ENCODE assay signal across 14 mouse cellular contexts in genomic region chr11:115776954-115777353, GRCm38 (mm10). TPM values are rescaled to one million over a fixed set of nuclear protein-coding genes. Genes with fewer than 3 reads are reported as not detected.
A peak's percentile ranks its signal among the peaks of the same experiment; 100 is the strongest.
DNase-seq lines count a peak whose midpoint lies in the region; ATAC-seq and TF ChIP-seq lines count a peak whose summit lies in the region.
"Had no signal": no experiment of that assay in that cellular context is flagged by ENCODE, and none has a peak within 500 bp of the region (broad histone marks: within the 10 kb centered on the region; RNA-seq: fewer than 3 reads in every experiment).

No protein-coding gene starts in this region.

- no peaks in the 10 kb centered on the region for H3K9me3 ChIP-seq in forebrain, embryonic 10.5 days
- H3K9me3 ChIP-seq in forebrain, embryonic 11.5 days (ENCODE audit: control insufficient read depth, low read length) = no peaks in the 10 kb centered on the region
- no peaks in the 10 kb centered on the region; the same call in 1 of the 2 replicates for H3K9me3 ChIP-seq in kidney, embryonic 15.5 days (replicated peaks)
- H3K9me3 ChIP-seq in E14TG2a.4 (ENCODE audit: low read length) = no peaks in the 10 kb centered on the region
- H3K9me3 ChIP-seq in heart, embryonic 15.5 days (replicated peaks) = no peaks in the 10 kb centered on the region
- H3K9me3 ChIP-seq: hindbrain, embryonic 15.5 days had no signal

- ATAC-seq in forebrain, embryonic 11.5 days (replicated peaks; ENCODE audit: low FRiP score) = no peak
- ATAC-seq in kidney, embryonic 15.5 days (replicated peaks; ENCODE audit: low FRiP score) = no peak
- ATAC-seq in heart, embryonic 15.5 days (replicated peaks; ENCODE audit: insufficient number of reproducible peaks, insufficient read depth, low FRiP score, low read depth) = no peak

- no peak overlapping the region for H3K9ac ChIP-seq in forebrain, embryonic 11.5 days (ENCODE audit: low read length)
- no peak overlapping the region for H3K9ac ChIP-seq in kidney, embryonic 15.5 days
- H3K9ac ChIP-seq in heart, embryonic 15.5 days = no peak overlapping the region
- H3K9ac ChIP-seq: hindbrain, embryonic 15.5 days had no signal

- H3K4me3 ChIP-seq in forebrain, embryonic 10.5 days = no peak overlapping the region
- H3K4me3 ChIP-seq in forebrain, embryonic 11.5 days (ENCODE audit: low read depth, low read length) = no peak overlapping the region
- H3K4me3 ChIP-seq in kidney, embryonic 15.5 days (replicated peaks) = no peak overlapping the region
- peak overlapping the region; percentile 46 for H3K4me3 ChIP-seq in E14TG2a.4 (replicated peaks; ENCODE audit: low read length)
- no peak overlapping the region for H3K4me3 ChIP-seq in heart, embryonic 15.5 days
- H3K4me3 ChIP-seq: erythroblast, embryonic 14.5 days; hindbrain, embryonic 15.5 days; layer of hippocampus, adult 2 months had no signal

- H3K4me2 ChIP-seq in forebrain, embryonic 11.5 days (ENCODE audit: low read depth, low read length, severe bottlenecking) = no peak overlapping the region
- H3K4me2 ChIP-seq in kidney, embryonic 15.5 days = no peak overlapping the region
- no peak overlapping the region for H3K4me2 ChIP-seq in heart, embryonic 15.5 days

- no peak for DNase-seq in forebrain, embryonic 10.5 days (ENCODE audit: extremely low spot score, low spot score)
- no peak for DNase-seq in forebrain, embryonic 11.5 days (ENCODE audit: low spot score)
- no peak for DNase-seq in kidney, postnatal 36 days
- no peak for DNase-seq in thymus, postnatal 14 days
- no peak for DNase-seq in embryo, embryonic 10.5 days (ENCODE audit: low spot score)
- DNase-seq: B cell, adult 2 months; cerebellum, adult 8-10 months; thymus, postnatal 25 days had no signal

- peaks cover 72% of the 10 kb centered on the region for H3K4me1 ChIP-seq in forebrain, embryonic 10.5 days
- H3K4me1 ChIP-seq in forebrain, embryonic 11.5 days (replicated peaks; ENCODE audit: control insufficient read depth, insufficient read depth, low read length) = peaks cover 25% of the 10 kb centered on the region
- peaks cover 72% of the 10 kb centered on the region for H3K4me1 ChIP-seq in kidney, embryonic 15.5 days
- peaks cover 65% of the 10 kb centered on the region for H3K4me1 ChIP-seq in E14TG2a.4 (replicated peaks; ENCODE audit: low read depth, low read length)
- H3K4me1 ChIP-seq in heart, embryonic 15.5 days (replicated peaks) = peaks cover 68% of the 10 kb centered on the region

- no peak for TF ChIP-seq CTCF in E14TG2a.4 (conservative IDR thresholded peaks at IDR 0.05; ENCODE audit: low read length)

- peaks cover 17% of the 10 kb centered on the region for H3K36me3 ChIP-seq in forebrain, embryonic 10.5 days (replicated peaks)
- H3K36me3 ChIP-seq in forebrain, embryonic 11.5 days (ENCODE audit: control insufficient read depth, insufficient read depth, low read length) = no peaks in the 10 kb centered on the region
- peaks cover 5% of the 10 kb centered on the region; the same call in 1 of the 2 replicates for H3K36me3 ChIP-seq in kidney, embryonic 15.5 days
- no peaks in the 10 kb centered on the region for H3K36me3 ChIP-seq in E14TG2a.4 (ENCODE audit: insufficient read depth, low read length)
- H3K36me3 ChIP-seq in heart, embryonic 15.5 days = peaks cover 2% of the 10 kb centered on the region; the same call in 1 of the 2 replicates
- H3K36me3 ChIP-seq: hindbrain, embryonic 15.5 days had no signal

- H3K27me3 ChIP-seq in forebrain, embryonic 10.5 days (ENCODE audit: poor library complexity, severe bottlenecking) = 0 out of 2 replicates have a peak, but pooled peaks cover 5% of the 10 kb centered on the region
- no peaks in the 10 kb centered on the region for H3K27me3 ChIP-seq in forebrain, embryonic 11.5 days (ENCODE audit: control insufficient read depth, insufficient read depth, low read length)
- no peaks in the 10 kb centered on the region for H3K27me3 ChIP-seq in kidney, embryonic 15.5 days
- H3K27me3 ChIP-seq in E14TG2a.4 (ENCODE audit: insufficient read depth, low read length) = peaks cover 4% of the 10 kb centered on the region; the same call in 1 of the 2 replicates
- no peaks in the 10 kb centered on the region for H3K27me3 ChIP-seq in heart, embryonic 15.5 days
- H3K27me3 ChIP-seq: hindbrain, embryonic 15.5 days had no signal

- WGBS in forebrain, embryonic 10.5 days = 45% methylated on average over 9 of the region's 9 CpGs
- 43% methylated on average over 9 of the region's 9 CpGs for WGBS in forebrain, embryonic 11.5 days
- 68% methylated on average over 9 of the region's 9 CpGs for WGBS in kidney, embryonic 15.5 days
- WGBS in heart, embryonic 15.5 days = 66% methylated on average over 9 of the region's 9 CpGs

- H3K27ac ChIP-seq in forebrain, embryonic 10.5 days = peak overlapping the region; percentile 62
- H3K27ac ChIP-seq in forebrain, embryonic 11.5 days (ENCODE audit: low read depth, low read length) = no peak overlapping the region
- peak overlapping the region; percentile 62 for H3K27ac ChIP-seq in kidney, embryonic 15.5 days
- H3K27ac ChIP-seq in heart, embryonic 15.5 days = peak overlapping the region; percentile 64
- H3K27ac ChIP-seq: hindbrain, embryonic 15.5 days had no signal

RNA-seq across cellular contexts. Expression of gene Tmem94, which starts 11.7 kb away (rescaled TPM):
- polyA plus RNA-seq in forebrain, embryonic 10.5 days (2016; fragmentation: Nextera tagmentation; extraction: Ambion mirVana) = 36.8 and 38.1 TPM in 2 replicates
- polyA plus RNA-seq in forebrain, embryonic 11.5 days (2014; fragmentation: Nextera tagmentation; extraction: Ambion mirVana) = 25.9 and 28.9 TPM in 2 replicates
- 26.6 and 27.0 TPM in 2 replicates for polyA plus RNA-seq in kidney, embryonic 15.5 days (2015; fragmentation: Nextera tagmentation; extraction: Ambion mirVana)
- 36.7 and 38.8 TPM in 2 replicates for polyA plus RNA-seq in heart, embryonic 15.5 days (2015; fragmentation: Nextera tagmentation; extraction: Ambion mirVana)

RNA-seq across cellular contexts. Expression of gene Caskin2, which starts 36.5 kb away (rescaled TPM):
- polyA plus RNA-seq in forebrain, embryonic 10.5 days (2016; fragmentation: Nextera tagmentation; extraction: Ambion mirVana) = 18.3 and 19.2 TPM in 2 replicates
- 20.4 and 21.2 TPM in 2 replicates for polyA plus RNA-seq in forebrain, embryonic 11.5 days (2014; fragmentation: Nextera tagmentation; extraction: Ambion mirVana)
- polyA plus RNA-seq in kidney, embryonic 15.5 days (2015; fragmentation: Nextera tagmentation; extraction: Ambion mirVana) = 17.3 and 20.9 TPM in 2 replicates
- 18.0 and 22.5 TPM in 2 replicates for polyA plus RNA-seq in heart, embryonic 15.5 days (2015; fragmentation: Nextera tagmentation; extraction: Ambion mirVana)

RNA-seq across cellular contexts. Expression of gene Tsen54, which starts 37.6 kb away (rescaled TPM):
- polyA plus RNA-seq in forebrain, embryonic 10.5 days (2016; fragmentation: Nextera tagmentation; extraction: Ambion mirVana) = 34.7 and 41.0 TPM in 2 replicates
- polyA plus RNA-seq in forebrain, embryonic 11.5 days (2014; fragmentation: Nextera tagmentation; extraction: Ambion mirVana) = 29.4 and 33.4 TPM in 2 replicates
- 37.3 and 39.8 TPM in 2 replicates for polyA plus RNA-seq in kidney, embryonic 15.5 days (2015; fragmentation: Nextera tagmentation; extraction: Ambion mirVana)
- 20.1 and 26.4 TPM in 2 replicates for polyA plus RNA-seq in heart, embryonic 15.5 days (2015; fragmentation: Nextera tagmentation; extraction: Ambion mirVana)

RNA-seq across cellular contexts. Expression of gene Llgl2, which starts 46.9 kb away (rescaled TPM):
- 7.5 and 7.6 TPM in 2 replicates for polyA plus RNA-seq in forebrain, embryonic 10.5 days (2016; fragmentation: Nextera tagmentation; extraction: Ambion mirVana)
- polyA plus RNA-seq in forebrain, embryonic 11.5 days (2014; fragmentation: Nextera tagmentation; extraction: Ambion mirVana) = 3.9 and 5.5 TPM in 2 replicates
- 39.1 and 41.0 TPM in 2 replicates for polyA plus RNA-seq in kidney, embryonic 15.5 days (2015; fragmentation: Nextera tagmentation; extraction: Ambion mirVana)
- 12.7 and 17.2 TPM in 2 replicates for polyA plus RNA-seq in heart, embryonic 15.5 days (2015; fragmentation: Nextera tagmentation; extraction: Ambion mirVana)
